Mouse (Mus musculus) spleen, postnatal 14 days (tissue): ENCODE results near the gene Bax.

ENCODE experiments used
- DNase-seq, 2 experiments: peaks; one replicate each; pipeline ENCODE4 v3.0.0; 2021 to 2022; ENCODE audit warnings: low spot score in 2 of 2

The Bax gene

DNA sequence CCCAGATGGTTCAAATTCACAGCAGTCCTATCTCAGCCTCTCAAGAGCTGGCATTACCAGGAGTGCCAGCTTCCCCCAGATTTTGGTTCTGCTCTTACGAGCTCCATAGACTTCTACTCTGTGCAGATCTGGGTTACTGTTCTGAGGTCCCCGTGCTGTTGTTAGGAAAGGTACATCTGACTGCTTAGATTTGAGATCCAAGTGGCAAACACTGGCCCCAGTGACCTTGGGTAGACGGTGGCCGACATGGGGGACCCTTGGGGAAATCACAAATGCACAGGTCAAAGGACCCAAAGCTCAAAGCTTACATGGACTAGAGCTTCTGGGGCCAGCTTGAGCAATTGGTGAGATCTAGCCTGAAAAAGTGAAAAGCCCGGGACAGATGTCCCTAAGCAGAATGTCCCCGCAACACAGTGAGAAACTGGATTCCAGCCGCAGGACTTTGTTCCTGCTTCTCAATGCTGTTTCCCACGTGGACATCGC lies 9.9 kb downstream of the Bax start:
- DNase-seq, result no peak

GRCm38 (mm10) chr7:45455932-45456696 lies 10.6 kb downstream of the Bax start:
- DNase-seq, result no peak

- no peak for DNase-seq
Observed at GRCm38 (mm10) chr7:45454971-45455370, 11.7 kb downstream of the Bax start.

GRCm38 (mm10) chr7:45451344-45451982 lies 15.2 kb downstream of the Bax start:
- peak; percentile 72 to 88 for DNase-seq

GRCm38 (mm10) chr7:45449974-45450373 lies 16.7 kb downstream of the Bax start:
- DNase-seq, result no peak

- DNase-seq, result no peak
Observed at GRCm38 (mm10) chr7:45447325-45447990, 19.2 kb downstream of the Bax start.

DNA sequence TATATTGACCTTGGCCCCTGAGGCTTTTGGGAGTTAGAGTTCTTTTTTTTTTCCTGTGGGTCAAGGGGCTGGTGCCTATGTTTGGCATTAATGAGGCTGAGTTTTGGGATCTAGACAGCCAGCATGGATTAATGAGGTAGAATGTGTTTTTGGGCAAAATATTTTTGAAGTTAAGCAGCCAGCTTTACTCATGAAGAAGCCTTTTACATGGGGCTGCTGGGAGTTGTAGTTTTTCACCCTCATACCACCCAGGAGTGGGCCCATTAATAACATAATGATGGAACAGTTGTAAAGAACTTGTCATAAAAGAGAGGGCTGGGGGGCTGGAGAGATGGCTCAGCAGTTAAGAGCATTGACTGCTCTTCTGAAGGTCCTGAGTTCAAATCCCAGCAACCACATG lies 20.1 kb downstream of the Bax start:
- no peak for DNase-seq

DNA sequence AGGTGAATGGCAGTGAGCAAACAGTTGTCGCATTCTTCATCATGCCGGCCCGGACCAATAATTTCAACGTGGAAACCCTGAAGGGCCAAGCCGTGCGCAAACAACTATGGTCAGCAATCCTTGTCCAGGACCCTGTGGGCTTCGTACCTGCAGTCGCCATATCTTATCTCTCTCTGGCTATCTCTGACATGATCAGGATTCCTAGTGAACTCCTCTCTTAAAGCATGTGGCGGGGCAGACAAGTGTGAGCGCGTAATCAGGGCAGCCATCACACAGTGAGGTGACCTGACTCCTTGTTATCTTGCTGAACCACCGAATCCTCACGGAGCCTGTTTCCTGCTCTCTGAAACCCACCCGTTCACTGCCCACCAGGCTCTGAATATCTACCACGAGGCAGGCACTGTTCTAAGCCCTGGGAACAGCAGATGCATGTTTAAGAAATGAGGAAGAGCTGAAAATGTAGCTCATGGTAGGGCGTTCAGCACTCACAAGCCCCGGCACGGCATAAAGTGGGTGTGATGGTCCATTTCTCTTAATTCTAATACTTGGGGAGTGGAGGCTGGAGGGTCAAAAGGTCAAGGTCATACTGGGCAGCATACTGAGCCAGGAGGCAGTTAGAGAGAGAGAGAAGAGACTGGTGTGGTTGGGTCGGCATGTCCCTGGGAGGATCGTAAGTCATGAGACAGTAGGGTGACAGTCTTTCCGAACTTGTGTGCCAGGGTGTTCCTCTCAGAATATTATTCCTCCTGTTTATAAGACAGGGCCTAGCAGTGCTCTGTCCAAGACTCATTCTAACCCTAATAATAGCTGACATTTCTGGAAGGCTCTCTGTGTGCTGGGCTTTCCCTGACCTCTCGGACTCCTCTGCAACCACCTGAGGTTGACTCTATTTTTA lies 22.9 kb downstream of the Bax start:
- no peak for DNase-seq

GRCm38 (mm10) chr7:45437521-45438276 lies 29.0 kb downstream of the Bax start, which contains the start of gene Ruvbl2:
TSS of gene Ruvbl2 (minus strand) at chr7:45438096.
- DNase-seq, result no peak

GRCm38 (mm10) chr7:45437046-45437445 lies 29.7 kb downstream of the Bax start:
- DNase-seq, result no peak

- DNase-seq, result no peak
Observed at GRCm38 (mm10) chr7:45436444-45436843, 30.3 kb downstream of the Bax start.

DNA sequence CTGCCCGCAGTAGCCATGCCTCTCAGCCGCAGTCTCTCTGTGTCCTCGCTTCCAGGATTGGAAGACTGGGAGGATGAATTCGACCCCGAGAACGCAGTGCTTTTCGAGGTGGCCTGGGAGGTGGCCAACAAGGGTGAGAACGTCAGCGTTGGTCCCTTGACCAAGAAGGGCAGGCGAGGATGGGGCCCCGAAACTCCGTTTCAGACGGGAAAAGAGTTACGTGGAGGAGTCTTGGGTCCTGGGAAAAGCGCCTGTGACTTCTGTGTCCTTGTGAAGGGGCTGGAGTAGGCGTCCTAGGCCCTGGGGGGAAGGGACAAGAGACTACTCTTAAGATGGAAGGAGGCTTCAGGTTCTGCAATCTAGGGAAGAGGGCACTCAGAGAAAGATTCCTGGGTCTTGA lies 31.7 kb downstream of the Bax start:
- no peak for DNase-seq

GRCm38 (mm10) chr7:45434203-45435015 lies 32.3 kb downstream of the Bax start, which contains the start of gene Gys1:
TSS of gene Gys1 (plus strand) at chr7:45434844.
- DNase-seq, result peak; percentile 100

DNA sequence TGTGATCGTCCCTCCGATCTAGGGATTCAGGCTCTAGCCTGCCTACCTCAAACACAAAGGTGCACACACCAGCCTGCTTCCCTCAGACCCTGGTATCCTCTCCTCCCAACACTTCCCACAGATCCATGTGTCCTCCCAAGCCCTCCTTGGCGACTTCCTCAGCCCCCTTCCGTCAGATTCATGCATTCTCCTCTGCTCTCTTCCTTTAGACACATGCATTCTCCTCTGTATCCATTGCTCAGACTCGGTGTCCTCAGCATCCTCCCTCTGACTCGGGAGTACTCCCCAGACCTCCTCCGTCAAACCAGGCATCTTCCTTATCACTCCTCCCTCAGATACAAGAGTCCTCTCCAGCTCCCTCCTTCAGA lies 32.9 kb downstream of the Bax start:
- DNase-seq, result no peak

DNA sequence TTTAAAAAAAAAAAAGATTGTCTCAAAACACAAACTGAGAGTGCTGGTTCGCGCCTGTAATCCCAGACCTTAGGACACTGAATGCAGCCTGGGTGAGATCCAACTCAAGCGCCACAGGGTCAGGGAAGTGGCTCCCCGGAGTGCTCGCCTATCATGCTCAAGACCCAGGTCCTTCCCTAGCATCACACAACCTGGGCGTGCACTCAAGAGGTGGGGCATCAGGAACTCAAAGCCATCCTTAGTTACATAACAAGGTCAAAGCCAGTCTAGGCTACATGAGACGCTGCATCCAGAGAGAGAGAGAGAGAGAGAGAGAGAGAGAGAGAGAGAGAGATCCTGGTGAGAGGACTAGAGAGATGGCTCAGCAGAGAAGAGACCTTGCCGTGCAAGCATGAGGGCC lies 40.1 kb downstream of the Bax start:
- no peak for DNase-seq

DNA sequence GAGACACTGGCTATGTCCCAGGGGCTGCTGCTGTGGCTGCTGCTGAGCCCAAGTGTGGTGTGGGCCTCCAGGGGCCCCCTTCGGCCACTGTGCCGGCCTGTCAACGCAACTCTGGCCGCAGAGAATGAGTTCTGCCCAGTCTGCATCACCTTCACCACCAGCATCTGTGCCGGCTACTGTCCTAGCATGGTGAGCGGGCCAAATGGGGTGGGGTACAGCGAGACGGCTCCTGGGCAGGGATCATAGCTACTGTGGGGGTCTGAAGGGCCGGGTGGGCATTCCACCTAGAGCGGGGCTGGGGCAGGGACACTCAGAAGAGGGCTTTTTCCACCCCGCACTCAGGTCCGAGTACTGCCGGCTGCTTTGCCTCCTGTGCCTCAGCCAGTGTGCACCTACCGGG lies 45.5 kb downstream of the Bax start:
- DNase-seq, result no peak

GRCm38 (mm10) chr7:45420615-45420919 lies 46.1 kb downstream of the Bax start, which contains the start of gene Lhb:
TSS of gene Lhb (plus strand) at chr7:45420820.
- no peak for DNase-seq

DNA sequence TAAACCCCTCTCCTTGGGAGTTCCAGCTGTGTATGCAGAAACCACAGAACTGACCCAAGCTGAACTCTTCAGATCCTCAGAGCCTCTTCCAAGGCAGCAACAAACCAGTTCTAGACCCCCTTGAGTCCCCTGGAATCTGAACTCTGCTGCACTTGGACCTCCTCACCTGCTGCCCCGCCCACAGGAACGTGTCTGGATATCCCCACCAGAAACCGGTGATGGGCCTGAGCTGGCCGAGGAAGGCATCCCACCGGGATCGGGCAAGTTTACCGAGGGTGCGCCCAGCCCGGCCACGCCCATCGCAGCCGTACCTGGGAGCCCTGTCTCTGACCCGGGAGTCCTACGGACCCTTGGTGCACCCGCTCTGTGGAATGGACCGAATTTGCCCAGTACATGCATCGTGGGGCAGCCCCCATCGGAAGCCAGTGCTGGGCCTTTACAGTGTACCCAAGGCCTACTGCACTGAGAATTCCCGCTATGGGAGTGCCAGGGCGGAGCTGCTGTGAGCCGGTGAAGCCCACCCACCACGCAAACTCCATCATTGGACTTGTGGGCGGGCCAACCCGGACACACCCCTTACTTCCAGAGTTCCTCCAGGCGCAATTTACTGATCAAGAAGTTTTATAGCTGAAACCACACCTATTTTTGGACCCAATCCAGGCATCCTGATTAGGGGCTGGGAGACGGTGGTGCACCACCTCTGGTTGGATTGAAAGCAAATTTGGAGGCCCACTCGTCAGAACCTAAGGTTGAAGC lies 46.7 kb downstream of the Bax start:
- no peak for DNase-seq

DNA sequence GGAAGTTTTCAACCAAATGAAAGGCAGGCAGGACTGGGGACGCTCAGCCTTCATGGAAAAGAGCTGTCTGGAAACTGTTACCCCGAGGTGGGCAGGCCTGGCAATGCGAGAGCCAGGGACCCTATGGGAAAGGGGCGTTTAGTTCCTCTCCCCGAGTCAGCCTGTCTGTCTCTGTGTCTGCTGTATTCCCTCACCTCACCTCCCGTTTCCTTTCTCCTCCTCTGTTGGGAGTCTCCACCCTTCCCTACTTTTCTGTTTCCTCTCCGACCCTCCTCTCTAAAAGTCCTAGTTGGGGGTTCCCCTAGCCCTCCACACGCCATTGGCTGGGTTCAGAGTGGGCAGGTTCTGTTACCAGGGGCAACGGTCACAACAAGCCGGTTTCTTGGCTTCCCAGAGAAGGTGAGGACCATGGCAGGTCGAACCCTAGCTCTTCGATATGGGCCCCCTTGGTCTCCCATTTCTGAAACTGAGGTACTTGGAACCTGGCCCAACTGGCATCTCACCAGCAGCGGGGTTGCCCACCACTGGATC lies 48.7 kb downstream of the Bax start:
- no peak for DNase-seq
